Mouse (Mus musculus) small intestine, adult 2 months (tissue): ENCODE results near the gene Olfr56. TPM values are rescaled to one million over a fixed set of nuclear protein-coding genes. Genes with fewer than 3 reads are reported as not detected.
A peak's percentile ranks its signal among the peaks of the same experiment; 100 is the strongest.

Experiments used
- H3K27ac ChIP-seq: fragments of 200-500 bp; 2 replicates; pipeline ENCODE4 v1.5.1; 2012; ENCODE audit warnings: low read depth, low read length, control low read depth, inconsistent platforms; ENCODE audit not compliant: insufficient read depth
- H3K27me3 ChIP-seq: fragments of 200-500 bp; 2 replicates; pipeline ENCODE4 v1.6.1; 2012; ENCODE audit warnings: mild to moderate bottlenecking, moderate library complexity, low read length, inconsistent platforms; ENCODE audit not compliant: control insufficient read depth, insufficient read depth
- H3K36me3 ChIP-seq: fragments of 200-500 bp; 2 replicates; pipeline ENCODE4 v1.6.1; 2012; ENCODE audit warnings: mild to moderate bottlenecking, low read length, control low read depth, inconsistent platforms; ENCODE audit not compliant: control insufficient read depth, insufficient read depth
- H3K4me1 ChIP-seq: fragments of 200-500 bp; 2 replicates; pipeline ENCODE4 v1.6.1; 2012; ENCODE audit warnings: low read length, inconsistent platforms, mixed read lengths; ENCODE audit not compliant: control insufficient read depth, insufficient read depth, insufficient read length
- H3K4me3 ChIP-seq: fragments of 200-500 bp; 2 replicates; pipeline ENCODE4 v1.5.1; 2012; ENCODE audit warnings: low read depth, mild to moderate bottlenecking, control low read depth, inconsistent platforms, low read length, moderate library complexity
- CTCF ChIP-seq: fragments of 200-500 bp; IDR thresholded peaks from 2 replicates; pipeline ENCODE4 v1.5.1; 2012; ENCODE audit warnings: low read depth, mild to moderate bottlenecking, control low read depth, inconsistent platforms, low read length, moderate library complexity, mixed read lengths; ENCODE audit not compliant: insufficient replicate concordance, insufficient read length; ENCODE audit errors: extremely low read depth
- POLR2A ChIP-seq: fragments of 200-500 bp; IDR thresholded peaks from 2 replicates; pipeline ENCODE4 v1.6.1; 2012; ENCODE audit warnings: low read depth, mild to moderate bottlenecking, control low read depth, inconsistent platforms, low read length, moderate library complexity
- WGBS: fragments of 180-500 bp; shearing (Covaris S2); methylation state at CpG from one replicate; pipeline ENCODE4 v1.1.7; 2018; 5-methylcytosine and 5-hydroxymethylcytosine counted together
- polyA plus RNA-seq: library from polyadenylated mRNA; depleted of rRNA; stranded (reverse); fragments of >200 nt; gene quantifications from 2 replicates; pipeline ENCODE4 v1.2.3, GENCODE M21; 2012

Gene Olfr56
- polyA plus RNA-seq, 1 experiment = 0.47 TPM

GRCm38 (mm10) chr11:49087830-49088616 lies 109.3 kb downstream of the Olfr56 start:
- peak overlapping the region; percentile 69 for H3K4me3 ChIP-seq
- H3K36me3 ChIP-seq = 0 out of 2 replicates have a peak, but pooled peaks cover 3% of the 10 kb centered on the region
- peaks cover 20% of the 10 kb centered on the region for H3K4me1 ChIP-seq
- TF ChIP-seq CTCF = no peak
- TF ChIP-seq POLR2A = no peak
- peak overlapping the region; percentile 85 for H3K27ac ChIP-seq
- WGBS = 9% methylated on average over 22 of the region's 22 CpGs
- H3K27me3 ChIP-seq = no peaks in the 10 kb centered on the region

GRCm38 (mm10) chr11:49088990-49089652 lies 110.4 kb downstream of the Olfr56 start:
- TF ChIP-seq POLR2A (no peak), CTCF (no peak)
- H3K4me3 ChIP-seq = no peak overlapping the region
- peak overlapping the region; percentile 31 for H3K27ac ChIP-seq
- H3K4me1 ChIP-seq = peaks cover 19% of the 10 kb centered on the region
- 26% methylated on average over 5 of the region's 5 CpGs for WGBS
- no peaks in the 10 kb centered on the region for H3K27me3 ChIP-seq
- H3K36me3 ChIP-seq = peaks cover 4% of the 10 kb centered on the region

GRCm38 (mm10) chr11:49089735-49090507 lies 111.2 kb downstream of the Olfr56 start:
- H3K27ac ChIP-seq = no peak overlapping the region; the same call in 1 of the 2 replicates
- H3K27me3 ChIP-seq = no peaks in the 10 kb centered on the region
- WGBS = 61% methylated on average over 3 of the region's 3 CpGs

GRCm38 (mm10) chr11:49090551-49090950 lies 111.9 kb downstream of the Olfr56 start:
- WGBS = 79% methylated on average over 5 of the region's 5 CpGs
- Histone ChIP-seq H3K4me1 (peaks cover 22% of the 10 kb centered on the region), H3K4me3 (no peak overlapping the region), H3K27me3 (no peaks in the 10 kb centered on the region), H3K36me3 (peaks cover 14% of the 10 kb centered on the region), H3K27ac (no peak overlapping the region; the same call in 1 of the 2 replicates)
- TF ChIP-seq CTCF (no peak), POLR2A (no peak)

More at GRCm38 (mm10) chr11:49089735-49090507, 111.2 kb downstream of the Olfr56 start:
- peaks cover 8% of the 10 kb centered on the region for H3K36me3 ChIP-seq
- no peak for TF ChIP-seq POLR2A
- no peak for TF ChIP-seq CTCF
- H3K4me1 ChIP-seq = peaks cover 22% of the 10 kb centered on the region
- H3K4me3 ChIP-seq = no peak overlapping the region

GRCm38 (mm10) chr11:49091171-49091570 lies 112.5 kb downstream of the Olfr56 start:
- Histone ChIP-seq H3K27me3 (no peaks in the 10 kb centered on the region), H3K27ac (no peak overlapping the region), H3K4me3 (no peak overlapping the region), H3K4me1 (peaks cover 22% of the 10 kb centered on the region), H3K36me3 (peaks cover 20% of the 10 kb centered on the region)
- 41% methylated on average over 4 of the region's 4 CpGs for WGBS
- TF ChIP-seq CTCF (no peak), POLR2A (no peak)

- TF ChIP-seq CTCF (no peak), POLR2A (no peak)
- WGBS = 97% methylated on average over 1 of the region's 1 CpGs
- no peak overlapping the region for H3K4me3 ChIP-seq
- peaks cover 26% of the 10 kb centered on the region for H3K36me3 ChIP-seq
- H3K4me1 ChIP-seq = peaks cover 17% of the 10 kb centered on the region
- no peaks in the 10 kb centered on the region for H3K27me3 ChIP-seq
- peak overlapping the region; percentile 47; the same call in 1 of the 2 replicates for H3K27ac ChIP-seq
Measured at GRCm38 (mm10) chr11:49092053-49092586, 113.4 kb downstream of the Olfr56 start.
